Mouse (Mus musculus) left cerebral cortex, postnatal 14 days (tissue): ENCODE results near the gene Adam3. TPM values are rescaled to one million over a fixed set of nuclear protein-coding genes. Genes with fewer than 3 reads are reported as not detected.

Experiments
- DNase-seq, 2 experiments: peaks; one replicate each; pipeline ENCODE4 v3.0.0; 2021 to 2022; ENCODE audit warnings: low spot score in 2 of 2, mixed read lengths in 1 of 2
- intact Hi-C: fragments of 180-260 bp; cut with DNase I; formaldehyde crosslinking; loops from one replicate; pipeline ENCODE4 v1.15.1; 2025
- long read RNA-seq, 2 experiments: library from polyadenylated mRNA; stranded (forward); transcript quantifications; one replicate each; pipeline ENCODE4 v2.0.0; 2021
- total RNA-seq, 2 experiments: library from RNA; stranded (reverse); gene quantifications; 2 replicates each; pipeline ENCODE4 v1.2.3; 2021

Adam3 gene
- not detected for total RNA-seq
- long read RNA-seq, experiment 1 = 0 reads
- long read RNA-seq, experiment 2 = 0 reads

DNA sequence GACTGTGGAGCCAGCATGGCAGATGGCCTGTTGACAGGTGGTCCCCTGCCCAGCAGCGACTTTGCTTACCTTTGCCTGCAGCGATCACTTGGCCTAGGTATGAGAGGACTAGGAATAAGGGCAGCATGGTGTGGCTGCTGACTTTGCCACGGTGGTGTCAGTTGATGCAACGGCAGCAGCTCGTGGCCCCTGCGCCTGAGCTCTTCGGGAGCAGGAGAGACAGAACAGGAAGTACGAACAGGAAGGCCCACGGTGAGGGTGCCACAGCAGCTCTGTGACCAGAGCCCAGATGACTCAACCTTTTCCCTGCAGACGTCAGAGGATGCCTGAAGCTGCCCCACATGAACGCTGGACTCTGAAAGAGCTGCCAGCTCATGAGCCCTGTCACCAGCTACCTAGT is at the start of gene Adam3:
Adam3 (minus strand) TSS at position 223 of the 400 bp plus-strand sequence.
- DNase-seq = no peak

DNA sequence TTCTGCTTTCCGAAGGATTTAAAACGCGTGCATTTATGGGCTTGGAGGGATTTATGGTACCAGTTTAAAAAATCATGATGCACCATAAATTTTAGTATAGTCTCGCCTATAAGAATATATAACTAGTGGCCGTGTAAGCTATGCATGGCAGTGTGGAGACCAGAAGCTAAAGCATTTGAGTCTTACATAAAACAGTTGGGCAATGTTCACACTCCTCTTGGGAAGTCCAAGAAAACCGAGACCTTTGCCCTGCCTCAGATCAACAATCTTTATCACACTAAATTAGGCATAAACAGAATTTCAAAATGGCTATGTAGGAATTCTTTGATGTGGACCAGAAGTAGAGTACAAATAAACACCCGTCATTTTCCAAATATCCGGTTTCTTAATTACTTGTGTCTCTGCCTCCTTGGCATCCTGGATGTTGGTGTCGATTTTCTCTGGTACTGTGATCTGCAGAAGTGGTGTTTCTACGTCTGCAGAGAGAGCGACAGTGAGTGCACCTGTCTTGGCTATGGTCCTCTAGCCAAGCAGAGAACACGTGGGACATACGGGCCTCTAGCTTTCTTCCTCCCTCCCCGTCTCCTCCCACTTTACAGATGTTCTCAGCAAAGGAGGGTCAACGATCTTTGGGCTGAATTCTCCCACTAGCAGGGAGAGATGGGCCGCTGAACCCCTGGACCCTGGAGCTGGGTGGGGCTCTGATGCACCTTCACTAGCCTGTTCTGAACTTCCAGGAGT is 596 bp downstream of the Adam3 start:
- intact Hi-C loops = no loop called here
- no peak for DNase-seq

More for the DNA sequence above, at the start of gene Adam3:
- intact Hi-C loops = no loop called here

Other genes starting within 250 kb of the Adam3 start
- gene Adam5, start 98.5 kb upstream of the Adam3 start, total RNA-seq = under 1 TPM; 0.35 to 0.68 TPM